Mouse (Mus musculus) midbrain, embryonic 14.5 days (tissue): Measurements from ENCODE around the gene Tlx3. TPM values are rescaled to one million over a fixed set of nuclear protein-coding genes. Genes with fewer than 3 reads are reported as not detected.
A peak's percentile ranks its signal among the peaks of the same experiment; 100 is the strongest.

ENCODE experiments used
- ATAC-seq: fragments of 200-750 bp; cut with Nextera tagmentation; 2 replicates; pipeline ENCODE4 v1.8.0; 2017; ENCODE audit warnings: moderate number of reproducible peaks, moderate library complexity; ENCODE audit not compliant: low FRiP score, low TSS enrichment
- DNase-seq: peaks from one replicate; pipeline ENCODE4 v3.0.0-alpha.2; 2015
- H3K27ac ChIP-seq: fragments of 300-500 bp; sonication (generic); replicated peaks from 2 replicates; pipeline ENCODE4 v1.5.1; 2014; ENCODE audit warnings: mild to moderate bottlenecking, low read depth, low read length, moderate library complexity
- H3K27me3 ChIP-seq: fragments of 300-500 bp; sonication (generic); 2 replicates; pipeline ENCODE4 v1.6.1; 2014; ENCODE audit warnings: low read length, control low read depth, mixed read lengths; ENCODE audit not compliant: control insufficient read depth, insufficient read depth
- H3K36me3 ChIP-seq: fragments of 300-500 bp; sonication (generic); 2 replicates; pipeline ENCODE4 v1.6.1; 2014; ENCODE audit warnings: low read length, control low read depth; ENCODE audit not compliant: control insufficient read depth, insufficient read depth
- H3K4me1 ChIP-seq: fragments of 300-500 bp; sonication (generic); 2 replicates; pipeline ENCODE4 v1.6.1; 2014; ENCODE audit warnings: mild to moderate bottlenecking, antibody characterized with exemption, low read length, control low read depth; ENCODE audit not compliant: control insufficient read depth, insufficient read depth
- H3K4me2 ChIP-seq: fragments of 300-500 bp; sonication (generic); 2 replicates; pipeline ENCODE4 v1.6.1; 2014; ENCODE audit warnings: mild to moderate bottlenecking, low read length, moderate library complexity
- H3K4me3 ChIP-seq: fragments of 300-500 bp; sonication (generic); replicated peaks from 2 replicates; pipeline ENCODE4 v1.5.1; 2014; ENCODE audit warnings: low read depth, low read length
- H3K9ac ChIP-seq: fragments of 300-500 bp; sonication (generic); replicated peaks from 2 replicates; pipeline ENCODE4 v1.6.1; 2014; ENCODE audit warnings: mild to moderate bottlenecking, low read length, moderate library complexity
- H3K9me3 ChIP-seq: fragments of 300-500 bp; sonication (generic); 2 replicates; pipeline ENCODE4 v1.6.1; 2016; ENCODE audit warnings: low read length, control low read depth, mixed read lengths; ENCODE audit not compliant: control insufficient read depth
- WGBS: fragments of 180-500 bp; shearing (Covaris S2); extraction: QIAGEN DNeasy Blood & Tissue Kit; methylation state at CpG from one replicate; pipeline ENCODE4 v1.1.7; 2014; 5-methylcytosine and 5-hydroxymethylcytosine counted together
- polyA plus RNA-seq: library from polyadenylated mRNA; unstranded; fragments of >200 nt; fragmentation: Nextera tagmentation; extraction: Ambion mirVana; gene quantifications from 2 replicates; pipeline ENCODE4 v1.2.1, GENCODE M21; 2014

Tlx3 gene
- polyA plus RNA-seq, result 3.3 and 6.2 TPM in 2 replicates

DNA sequence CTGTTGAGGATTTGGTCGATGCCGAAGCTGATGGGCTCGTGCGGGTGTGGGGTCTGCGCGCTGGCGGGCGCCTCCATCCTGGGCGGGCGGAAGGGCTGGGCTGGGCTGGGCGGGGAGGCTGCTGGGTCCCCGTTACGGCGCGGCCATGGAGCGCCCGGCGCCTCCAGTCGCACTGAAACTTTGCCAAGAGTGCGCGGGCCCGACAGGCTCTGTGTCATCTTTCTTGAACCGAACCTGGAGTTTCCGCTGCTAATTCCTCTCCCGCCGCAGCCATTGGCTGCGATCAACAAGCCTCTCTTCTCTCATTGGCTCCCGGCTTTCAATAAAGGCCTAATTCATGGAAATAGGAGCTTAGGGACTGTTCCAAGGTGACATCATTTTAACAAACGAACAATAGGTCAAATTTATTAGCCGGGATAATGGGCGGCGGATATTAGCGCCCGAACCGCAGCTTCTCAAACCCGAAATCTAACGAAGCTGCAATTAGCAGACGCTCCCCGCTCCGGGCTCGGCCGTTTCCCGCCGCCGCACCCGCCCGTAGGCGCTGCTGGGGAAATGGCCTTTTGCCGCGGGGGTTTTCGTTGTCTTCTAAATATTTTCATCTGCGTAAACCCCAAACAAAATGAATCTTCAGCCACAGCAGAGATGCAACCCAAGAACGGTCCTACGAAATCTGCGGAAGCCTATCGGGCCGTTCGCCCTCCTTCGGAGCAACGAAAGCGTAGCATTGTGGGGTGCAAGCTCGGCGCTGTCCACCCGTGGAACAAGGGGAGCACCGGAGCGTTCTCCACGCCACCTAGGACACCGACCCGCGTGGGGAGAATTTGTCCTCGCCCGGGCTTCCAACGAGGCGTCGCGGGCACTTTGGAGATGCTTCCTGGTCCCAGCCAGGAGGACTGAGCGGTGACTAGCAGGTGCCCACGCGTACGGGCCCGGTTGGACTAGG lies at the start of gene Tlx3:
Gene Tlx3 (minus strand): TSS at position 207 of the 946 bp plus-strand sequence.
- ATAC-seq, result peak; percentile 44
- peak; percentile 80 for DNase-seq
- H3K27me3 ChIP-seq, result peaks cover 74% of the 10 kb centered on the region
- peak within 1 kb of the TSS; percentile 24 for H3K4me3 ChIP-seq
- H3K9ac ChIP-seq, result no peak within 1 kb of the TSS
- H3K36me3 ChIP-seq, result no peaks in the 10 kb centered on the region
- H3K4me2 ChIP-seq, result peak within 1 kb of the TSS; percentile 46
- WGBS, result under 1% methylated on average over 81 of the region's 81 CpGs
- no peak within 1 kb of the TSS for H3K27ac ChIP-seq
- peaks cover 20% of the 10 kb centered on the region; the same call in 1 of the 2 replicates for H3K4me1 ChIP-seq
- no peaks in the 10 kb centered on the region for H3K9me3 ChIP-seq

DNA sequence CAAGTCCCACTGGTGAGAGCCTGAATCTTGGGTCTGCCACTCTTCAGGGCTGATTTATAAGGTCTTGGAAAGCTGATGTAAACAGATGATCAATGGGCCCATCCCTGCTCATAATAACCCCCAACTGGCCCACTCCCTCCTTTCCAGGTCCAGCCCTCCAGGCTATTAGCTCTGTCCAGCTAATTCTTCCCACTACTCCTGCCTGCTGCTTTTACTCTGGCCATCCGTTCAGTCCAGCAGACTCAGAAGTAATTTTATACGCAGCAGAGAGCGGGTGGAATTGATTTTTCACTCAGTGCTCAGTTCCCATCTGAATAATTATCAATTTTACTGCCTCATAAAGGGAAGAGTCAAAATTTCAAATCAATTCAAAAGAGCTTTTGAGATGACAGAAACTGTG lies 36.9 kb upstream of the Tlx3 start:
- WGBS, result 75% methylated on average over 3 of the region's 3 CpGs
- H3K4me3 ChIP-seq, result no peak overlapping the region
- DNase-seq, result no peak
- no peaks in the 10 kb centered on the region for H3K9me3 ChIP-seq
- no peak for ATAC-seq
- no peak overlapping the region for H3K4me2 ChIP-seq
- no peaks in the 10 kb centered on the region for H3K4me1 ChIP-seq
- no peaks in the 10 kb centered on the region for H3K36me3 ChIP-seq
- no peak overlapping the region for H3K9ac ChIP-seq
- H3K27ac ChIP-seq, result no peak overlapping the region
- H3K27me3 ChIP-seq, result no peaks in the 10 kb centered on the region

DNA sequence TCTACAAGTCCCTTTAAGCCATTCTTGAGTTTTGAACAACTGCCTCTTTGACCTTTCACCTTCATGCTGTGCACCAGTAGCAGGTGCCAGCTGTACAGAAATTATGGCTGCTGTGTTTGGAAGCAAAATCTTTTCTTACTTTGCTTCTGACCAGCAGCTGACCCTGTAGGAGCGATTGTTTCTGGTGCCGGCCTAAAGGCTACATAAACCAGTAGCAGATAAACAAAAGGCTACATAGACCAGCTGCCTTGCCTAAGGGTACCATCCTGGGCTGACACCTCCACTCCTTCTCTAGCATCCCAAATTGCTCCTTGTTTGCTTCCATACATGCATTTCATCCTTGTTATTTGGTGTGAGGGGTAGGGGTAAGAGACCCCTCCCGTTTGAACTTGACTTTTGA lies 30.7 kb upstream of the Tlx3 start:
- WGBS, result 35% methylated on average over 3 of the region's 3 CpGs
- Histone ChIP-seq H3K27ac (no peak overlapping the region), H3K36me3 (no peaks in the 10 kb centered on the region), H3K4me3 (no peak overlapping the region), H3K4me2 (no peak overlapping the region), H3K9me3 (no peaks in the 10 kb centered on the region), H3K9ac (no peak overlapping the region), H3K4me1 (peaks cover 5% of the 10 kb centered on the region; the same call in 1 of the 2 replicates), H3K27me3 (no peaks in the 10 kb centered on the region)
- no peak for DNase-seq
- ATAC-seq, result no peak

DNA sequence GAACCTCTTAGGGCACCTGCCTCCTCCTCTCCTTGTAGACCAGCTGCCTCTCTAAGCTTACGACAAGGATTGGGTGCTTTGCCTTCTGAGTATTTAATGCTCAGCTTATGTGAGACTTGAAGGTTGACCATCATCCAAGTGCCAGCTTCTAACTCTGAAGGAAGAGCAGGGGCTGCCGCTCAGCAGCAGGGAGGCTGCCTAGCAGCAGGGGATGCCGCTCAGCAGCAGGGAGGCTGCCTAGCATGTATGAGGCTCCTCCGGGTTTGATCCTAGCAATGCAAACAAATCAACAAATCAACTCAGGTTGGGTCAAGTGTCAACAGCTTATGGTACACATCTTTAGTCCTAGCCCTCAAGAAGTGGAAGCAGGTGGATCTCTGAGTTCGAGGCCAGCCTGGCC lies 28.7 kb upstream of the Tlx3 start:
- Histone ChIP-seq H3K4me1 (peaks cover 5% of the 10 kb centered on the region; the same call in 1 of the 2 replicates), H3K9ac (no peak overlapping the region), H3K27ac (no peak overlapping the region), H3K4me3 (no peak overlapping the region), H3K4me2 (no peak overlapping the region), H3K27me3 (no peaks in the 10 kb centered on the region), H3K36me3 (no peaks in the 10 kb centered on the region), H3K9me3 (no peaks in the 10 kb centered on the region)
- no peak for DNase-seq
- ATAC-seq, result no peak
- WGBS, result 73% methylated on average over 5 of the region's 5 CpGs

DNA sequence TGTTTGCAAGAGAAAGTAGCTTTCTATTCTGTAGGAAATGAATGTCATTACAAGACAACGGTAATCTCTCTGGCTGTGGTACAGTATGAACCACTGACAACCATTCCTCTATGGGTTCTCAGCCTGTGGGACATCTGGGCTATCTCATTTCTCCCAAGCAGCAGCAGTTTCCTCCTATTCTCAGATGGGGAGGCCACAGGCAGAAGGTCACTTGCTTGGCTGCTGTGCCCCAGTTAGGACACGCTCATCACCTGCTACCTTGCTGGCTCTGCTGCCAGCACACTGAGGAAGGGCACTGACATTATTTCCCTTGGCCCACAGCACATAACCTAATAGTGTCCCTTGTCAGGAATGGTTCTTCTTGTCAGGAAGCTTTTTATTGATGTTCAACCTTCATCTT lies 24.8 kb upstream of the Tlx3 start:
- WGBS, result 94% methylated on average over 2 of the region's 2 CpGs
- H3K27ac ChIP-seq, result no peak overlapping the region
- H3K9me3 ChIP-seq, result no peaks in the 10 kb centered on the region
- H3K4me2 ChIP-seq, result no peak overlapping the region
- no peak overlapping the region for H3K4me3 ChIP-seq
- no peaks in the 10 kb centered on the region for H3K36me3 ChIP-seq
- H3K9ac ChIP-seq, result no peak overlapping the region
- no peaks in the 10 kb centered on the region for H3K4me1 ChIP-seq
- no peak for DNase-seq
- no peaks in the 10 kb centered on the region for H3K27me3 ChIP-seq
- no peak for ATAC-seq

DNA sequence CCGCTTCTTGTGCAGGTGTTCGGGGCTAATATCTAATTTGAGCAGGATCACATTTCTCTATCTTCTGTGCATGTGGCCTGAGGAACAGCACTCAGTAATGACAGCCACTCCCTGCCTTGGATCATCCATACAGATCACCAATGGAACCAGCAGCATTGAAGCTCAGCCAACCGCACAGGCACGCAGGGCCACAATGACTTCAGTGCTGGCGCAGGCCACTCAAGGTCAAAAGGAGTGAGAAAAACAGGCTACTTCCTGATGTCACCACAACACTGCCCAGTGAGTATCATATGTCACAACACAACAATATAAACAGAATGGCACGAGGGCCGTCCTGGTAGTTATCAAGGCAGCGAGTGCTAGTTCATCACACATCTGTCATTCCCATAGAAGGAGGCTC lies 23.1 kb upstream of the Tlx3 start:
- no peak overlapping the region for H3K4me3 ChIP-seq
- no peaks in the 10 kb centered on the region for H3K9me3 ChIP-seq
- ATAC-seq (no peak), DNase-seq (no peak)
- H3K27me3 ChIP-seq, result no peaks in the 10 kb centered on the region
- no peak overlapping the region for H3K27ac ChIP-seq
- no peaks in the 10 kb centered on the region for H3K4me1 ChIP-seq
- no peaks in the 10 kb centered on the region for H3K36me3 ChIP-seq
- no peak overlapping the region for H3K9ac ChIP-seq
- H3K4me2 ChIP-seq, result no peak overlapping the region
- 81% methylated on average over 8 of the region's 8 CpGs for WGBS

DNA sequence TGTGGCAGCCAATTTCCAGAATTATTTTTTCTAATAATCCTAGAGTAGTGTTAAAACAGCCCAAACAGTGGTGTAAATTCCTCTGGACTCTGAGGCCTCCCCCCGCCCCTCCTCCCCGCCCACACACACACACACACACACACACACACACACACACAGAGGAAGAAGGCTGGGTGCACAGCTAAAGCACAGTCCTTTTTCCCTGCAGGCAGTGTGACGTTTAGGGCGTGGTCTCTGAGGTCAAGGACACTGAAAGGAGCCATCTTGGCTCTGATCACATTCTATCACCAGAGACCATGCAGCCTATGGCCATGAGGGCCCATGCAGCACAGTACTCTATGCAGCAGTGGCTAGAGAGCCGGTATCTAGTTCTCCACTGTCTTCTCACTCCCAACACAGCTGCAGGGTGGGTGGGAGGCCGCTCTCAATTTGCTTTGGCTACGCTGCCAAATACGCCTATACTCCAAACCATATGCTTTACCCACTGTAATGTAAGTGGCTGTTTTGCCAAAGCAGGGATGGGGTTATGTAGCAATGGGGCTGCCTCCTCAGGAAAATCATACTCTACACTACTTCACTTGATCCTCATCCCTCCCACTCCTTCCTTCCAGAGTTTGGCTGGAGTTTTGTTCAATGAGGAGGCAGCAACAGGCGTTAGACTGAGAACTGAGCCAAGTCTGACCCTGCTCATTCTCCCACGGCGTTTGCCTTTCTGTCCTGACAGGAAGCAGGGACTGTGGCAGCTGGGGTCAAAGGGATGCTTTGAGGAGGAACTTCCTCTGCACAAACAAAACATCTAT lies 18.4 kb upstream of the Tlx3 start:
- DNase-seq, result no peak
- no peak for ATAC-seq
- Histone ChIP-seq H3K27me3 (no peaks in the 10 kb centered on the region), H3K4me1 (no peaks in the 10 kb centered on the region), H3K4me3 (no peak overlapping the region), H3K36me3 (no peaks in the 10 kb centered on the region), H3K9me3 (no peaks in the 10 kb centered on the region), H3K9ac (no peak overlapping the region), H3K27ac (no peak overlapping the region), H3K4me2 (no peak overlapping the region)
- WGBS, result 74% methylated on average over 11 of the region's 11 CpGs

DNA sequence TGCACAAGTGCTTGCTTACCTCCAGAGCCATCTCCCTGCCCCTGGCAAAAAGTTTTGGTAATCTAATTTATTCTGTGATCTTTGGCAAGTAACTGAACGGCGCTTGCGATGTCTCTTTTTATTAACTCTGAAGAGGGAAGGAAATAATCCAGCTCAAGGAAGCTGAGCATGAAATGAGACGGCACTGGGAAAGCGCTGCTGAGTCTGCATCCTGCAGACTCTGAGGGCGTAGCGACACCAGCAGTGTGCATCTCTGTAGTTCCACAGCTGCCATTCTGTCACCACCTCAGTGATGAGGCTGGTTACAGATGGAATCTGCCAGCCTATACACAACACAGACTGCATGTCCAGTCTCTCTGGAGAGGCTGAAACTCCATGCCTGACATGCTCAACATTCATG lies 17.4 kb upstream of the Tlx3 start:
- H3K9me3 ChIP-seq, result no peaks in the 10 kb centered on the region
- no peak for ATAC-seq

More for the DNA sequence above, 17.4 kb upstream of the Tlx3 start:
- H3K4me3 ChIP-seq, result no peak overlapping the region
- no peak for DNase-seq
- H3K27me3 ChIP-seq, result no peaks in the 10 kb centered on the region
- WGBS, result 56% methylated on average over 7 of the region's 7 CpGs
- H3K4me1 ChIP-seq, result no peaks in the 10 kb centered on the region
- no peak overlapping the region for H3K27ac ChIP-seq
- H3K4me2 ChIP-seq, result no peak overlapping the region
- H3K9ac ChIP-seq, result no peak overlapping the region
- no peaks in the 10 kb centered on the region for H3K36me3 ChIP-seq
